Mouse (Mus musculus) ES-E14 (cell line): ENCODE measurements at regions not wholly inside any gene's neighbourhood (a gene's known extent, or its start where the extent isn't known, plus 50 kb on each side); places are given as distances from the start of the nearest gene placed in this dataset.

Source experiments
- HCFC1 ChIP-seq: IDR thresholded peaks from 2 replicates; pipeline ENCODE4 v1.6.1; 2012; ENCODE audit warnings: low read length, inconsistent platforms, borderline replicate concordance; ENCODE audit not compliant: insufficient read depth
- ZC3H11A ChIP-seq: IDR thresholded peaks from 2 replicates; pipeline ENCODE4 v1.6.1; 2012; ENCODE audit warnings: low read depth, mild to moderate bottlenecking, inconsistent platforms, low read length, borderline replicate concordance
- ZNF384 ChIP-seq: IDR thresholded peaks from 2 replicates; pipeline ENCODE4 v1.6.1; 2012; ENCODE audit warnings: low read depth, low read length, inconsistent platforms

DNA sequence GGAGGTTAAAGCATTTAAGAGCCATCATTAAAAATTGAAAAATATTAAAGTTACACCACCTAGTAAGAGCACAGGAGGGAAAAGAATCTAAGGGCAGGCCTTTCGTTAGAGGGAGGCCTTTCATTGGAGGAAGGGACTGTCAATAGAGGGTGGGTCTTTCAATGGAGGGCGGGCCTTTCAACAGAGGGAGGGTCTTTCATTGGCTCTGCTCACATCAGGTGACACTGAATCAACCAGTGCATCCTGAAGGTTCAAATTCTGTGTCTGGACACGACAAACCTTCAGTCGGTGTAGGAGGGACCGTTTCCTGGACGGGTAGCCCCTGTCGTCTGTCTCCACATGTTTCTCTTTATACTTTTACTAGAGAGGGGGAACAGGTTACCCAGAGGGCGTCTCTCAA, 172.5 kb upstream of the Kcnab2 start:
- TF ChIP-seq HCFC1 (no peak), ZC3H11A (no peak), ZNF384 (no peak)
